Mouse (Mus musculus): Measurements from ENCODE around the gene Jaml.

- TF ChIP-seq POLR2A (IDR thresholded peaks at IDR 0.05; ENCODE audit: low read depth, low read length) (no peak), CTCF (IDR thresholded peaks at IDR 0.05; ENCODE audit: borderline replicate concordance, insufficient read depth, low read length) (no peak)
Observed at GRCm38 (mm10) chr9:45042947-45043346, 36.0 kb upstream of the Jaml start.

Measured in embryonic fibroblast, embryonic 13.5 days (primary cell).